Mouse (Mus musculus): ENCODE measurements around the gene Lin28b. TPM values are rescaled to one million over a fixed set of nuclear protein-coding genes. Genes with fewer than 3 reads are reported as not detected.

The Lin28b gene
- polyA plus RNA-seq, 1 experiment from 2014 or later = 1.4 TPM

Other genes with a start within 250 kb of the Lin28b start
- 5.9 and 7.1 TPM in 2 replicates for gene Bves, start 150.6 kb downstream of the Lin28b start, polyA plus RNA-seq (2014; fragmentation: Nextera tagmentation; extraction: Ambion mirVana)
- 13.5 and 15.0 TPM in 2 replicates for gene Hace1, start 91.4 kb upstream of the Lin28b start, polyA plus RNA-seq (2014; fragmentation: Nextera tagmentation; extraction: Ambion mirVana)